Mouse (Mus musculus) neutrophil, adult 65 days (primary cell): ENCODE results near the gene Luc7l2. TPM values are rescaled to one million over a fixed set of nuclear protein-coding genes. Genes with fewer than 3 reads are reported as not detected.

ENCODE experiments used
- total RNA-seq: library from RNA; stranded (reverse); gene quantifications from 2 replicates; pipeline ENCODE4 v1.2.4, GENCODE M21; 2023

Luc7l2 gene
- 312 and 446 TPM in 2 replicates for total RNA-seq

GRCm38 (mm10) chr6:38551062-38551988 is at the start of gene Luc7l2:
TSS of gene Luc7l2 (plus strand) at chr6:38551334.

GRCm38 (mm10) chr6:38533428-38534405 is 17.4 kb upstream of the Luc7l2 start, which contains the start of gene Fmc1:
TSS of gene Fmc1 (plus strand) at chr6:38533502.

GRCm38 (mm10) chr6:38636852-38637618 is 85.9 kb downstream of the Luc7l2 start, which contains the start of gene Klrg2:
TSS of gene Klrg2 (minus strand) at chr6:38637242.

Other genes with a start within 250 kb of the Luc7l2 start
- gene Zc3hav1, start 196.7 kb upstream of the Luc7l2 start, total RNA-seq: 123 and 149 TPM in 2 replicates
- gene Ttc26, start 169.9 kb upstream of the Luc7l2 start, total RNA-seq: 0.09 and 0.32 TPM in 2 replicates
- gene Ubn2, start 117.4 kb upstream of the Luc7l2 start, total RNA-seq: 18.9 and 30.8 TPM in 2 replicates
- gene Fmc1, start 17.8 kb upstream of the Luc7l2 start, total RNA-seq: 14.5 and 17.5 TPM in 2 replicates
- 0.13 TPM in 1 of 2 replicates, not detected in the other for gene Klrg2, start 85.9 kb downstream of the Luc7l2 start, total RNA-seq
- not detected in 2 replicates for gene Clec2l, start 111.7 kb downstream of the Luc7l2 start, total RNA-seq